Mouse (Mus musculus): ENCODE data around the gene Sall4.

GRCm38 (mm10) chr2:168780596-168780995 is 12.9 kb upstream of the Sall4 start:
- no peak for TF ChIP-seq CTCF (IDR thresholded peaks at IDR 0.05)
- TF ChIP-seq EP300 (IDR thresholded peaks at IDR 0.05): no peak
